Mouse (Mus musculus) large intestine, adult 2 months (tissue): ENCODE measurements around the gene Bsg. TPM values are rescaled to one million over a fixed set of nuclear protein-coding genes. Genes with fewer than 3 reads are reported as not detected.
"Not testable (repeated sequence)": the region's sequence is repeated elsewhere in the genome, so short reads cannot be mapped to it uniquely, and the experiment has no call there.

Experiments
- DNase-seq: peaks from one replicate; pipeline ENCODE4 v3.0.0-alpha.2; 2012; ENCODE audit warnings: low read depth, low spot score
- WGBS: fragments of 180-500 bp; shearing (Covaris S2); methylation state at CpG from one replicate; pipeline ENCODE4 v1.1.7; 2018; 5-methylcytosine and 5-hydroxymethylcytosine counted together
- polyA plus RNA-seq: library from polyadenylated mRNA; depleted of rRNA; stranded (reverse); fragments of >200 nt; gene quantifications from 2 replicates; pipeline ENCODE4 v1.2.3, GENCODE M21; 2012; rRNA removed

The Bsg gene
- polyA plus RNA-seq, 1 experiment: 808 TPM

DNA sequence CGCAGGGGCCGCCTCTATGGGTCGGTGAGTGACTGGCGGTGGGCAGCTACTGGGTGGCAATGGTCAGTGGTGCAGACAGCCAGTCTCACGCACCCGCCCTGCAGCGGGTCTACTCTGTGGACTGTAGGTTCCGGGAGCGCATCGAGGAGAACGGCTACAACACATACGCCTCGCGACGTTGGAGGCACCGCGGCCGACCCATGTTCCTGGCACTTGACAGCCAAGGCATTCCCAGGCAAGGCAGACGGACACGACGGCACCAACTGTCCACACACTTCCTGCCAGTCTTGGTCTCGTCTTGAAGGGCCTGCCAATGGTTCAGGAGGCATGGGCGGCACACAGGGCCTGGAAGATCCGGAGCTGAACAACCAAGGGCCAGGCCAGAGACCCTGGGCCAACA, 52.4 kb downstream of the Bsg start:
- DNase-seq: no peak
- WGBS: 88% methylated on average over 24 of the region's 24 CpGs

DNA sequence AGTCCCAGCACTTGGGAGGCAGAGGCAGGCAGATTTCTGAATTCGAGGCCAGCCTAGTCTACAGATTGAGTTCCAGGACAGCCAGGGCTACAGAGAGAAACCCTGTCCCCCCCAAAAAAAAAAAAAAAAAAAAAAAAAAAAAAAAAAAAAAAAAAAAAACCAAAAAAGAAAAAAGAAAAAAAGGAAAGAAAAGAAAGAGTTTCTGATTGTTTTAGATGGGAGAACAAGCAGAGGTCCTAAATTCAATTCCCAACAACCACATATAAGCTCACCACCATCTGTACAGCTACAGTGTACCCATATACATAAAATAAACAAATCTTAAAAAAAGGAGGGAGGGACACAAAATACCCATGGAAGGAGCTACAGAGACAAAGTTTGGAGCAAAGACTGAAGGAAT, 55.4 kb downstream of the Bsg start:
- not testable (repeated sequence) for DNase-seq
- 96% methylated on average over 1 of the region's 1 CpGs for WGBS

DNA sequence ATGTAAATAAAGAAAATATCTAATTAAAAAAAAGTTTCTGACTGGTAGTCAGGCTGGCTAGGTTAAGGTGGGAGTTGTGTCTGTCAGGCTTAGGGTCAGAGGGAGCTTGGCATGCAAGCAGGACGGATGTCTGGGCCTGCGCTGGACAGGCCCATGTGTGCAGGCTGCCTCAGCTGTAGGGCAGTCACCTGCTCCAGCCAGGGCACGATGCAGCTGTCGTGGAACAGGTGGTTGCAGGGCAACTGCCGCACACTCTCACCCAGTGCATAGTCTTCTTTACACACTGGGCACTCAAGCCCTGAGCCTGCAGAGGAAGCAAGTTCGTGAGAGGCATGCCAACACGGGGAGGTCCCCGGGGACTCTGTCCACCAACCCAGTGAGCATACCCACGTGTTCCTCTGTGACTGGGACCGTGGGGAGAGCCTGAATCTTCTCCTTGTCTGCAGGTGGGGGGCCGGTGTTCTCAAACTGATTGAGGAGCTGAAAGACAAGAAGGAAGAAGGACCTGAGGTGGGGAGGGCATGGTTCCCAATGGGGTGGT, 56.4 kb downstream of the Bsg start:
- 90% methylated on average over 11 of the region's 11 CpGs for WGBS
- DNase-seq: no peak

Other genes starting within 250 kb of the Bsg start
- not detected in 2 replicates for gene Vmn2r83, start 235.8 kb upstream of the Bsg start, polyA plus RNA-seq
- gene Plpp2, start 170.7 kb upstream of the Bsg start, polyA plus RNA-seq: 288 and 296 TPM in 2 replicates
- 66.3 and 88.2 TPM in 2 replicates for gene Mier2, start 149.3 kb upstream of the Bsg start, polyA plus RNA-seq
- not detected in 2 replicates for gene Theg, start 117.2 kb upstream of the Bsg start, polyA plus RNA-seq
- gene C2cd4c, start 90.5 kb upstream of the Bsg start, polyA plus RNA-seq: 0.66 and 0.68 TPM in 2 replicates
- gene Shc2, start 66.6 kb upstream of the Bsg start, polyA plus RNA-seq: 1.4 and 1.9 TPM in 2 replicates
- gene Odf3l2, start 58.8 kb upstream of the Bsg start, polyA plus RNA-seq: 0.06 TPM in 1 of 2 replicates, not detected in the other
- 13.9 and 17.1 TPM in 2 replicates for gene Madcam1, start 39.9 kb upstream of the Bsg start, polyA plus RNA-seq
- 43.3 and 49.2 TPM in 2 replicates for gene Tpgs1, start 35.1 kb upstream of the Bsg start, polyA plus RNA-seq
- gene Cdc34, start 22.3 kb upstream of the Bsg start, polyA plus RNA-seq: 178 and 188 TPM in 2 replicates
- gene Gzmm, start 15.5 kb upstream of the Bsg start, polyA plus RNA-seq: 0.73 and 0.88 TPM in 2 replicates
- 4.0 and 5.2 TPM in 2 replicates for gene Hcn2, start 12.1 kb downstream of the Bsg start, polyA plus RNA-seq
- 57.5 and 63.7 TPM in 2 replicates for gene Polrmt, start 42.1 kb downstream of the Bsg start, polyA plus RNA-seq
- gene Fgf22, start 50.6 kb downstream of the Bsg start, polyA plus RNA-seq: not detected in 2 replicates
- gene Rnf126, start 62.5 kb downstream of the Bsg start, polyA plus RNA-seq: 119 and 129 TPM in 2 replicates
- 12.9 and 13.6 TPM in 2 replicates for gene Fstl3, start 72.8 kb downstream of the Bsg start, polyA plus RNA-seq
- 0.29 and 0.48 TPM in 2 replicates for gene Prss57, start 86.5 kb downstream of the Bsg start, polyA plus RNA-seq
- 15.4 and 17.6 TPM in 2 replicates for gene Palm, start 89.1 kb downstream of the Bsg start, polyA plus RNA-seq
- 299 and 402 TPM in 2 replicates for gene Misp, start 116.5 kb downstream of the Bsg start, polyA plus RNA-seq
- gene Ptbp1, start 149.9 kb downstream of the Bsg start, polyA plus RNA-seq: 255 and 340 TPM in 2 replicates
- gene Prtn3, start 170.0 kb downstream of the Bsg start, polyA plus RNA-seq: 1.6 and 1.8 TPM in 2 replicates
- gene Plppr3, start 170.1 kb downstream of the Bsg start, polyA plus RNA-seq: 3.4 and 4.6 TPM in 2 replicates
- not detected in 2 replicates for gene Elane, start 181.8 kb downstream of the Bsg start, polyA plus RNA-seq
- gene Cfd, start 186.4 kb downstream of the Bsg start, polyA plus RNA-seq: 166 and 209 TPM in 2 replicates
- gene Med16, start 204.4 kb downstream of the Bsg start, polyA plus RNA-seq: 28.6 and 36.5 TPM in 2 replicates
- not detected in 2 replicates for gene Gm26602, start 206.4 kb downstream of the Bsg start, polyA plus RNA-seq
- gene Kiss1r, start 212.5 kb downstream of the Bsg start, polyA plus RNA-seq: 1.9 and 3.0 TPM in 2 replicates
- 92.4 and 94.6 TPM in 2 replicates for gene R3hdm4, start 216.7 kb downstream of the Bsg start, polyA plus RNA-seq
- gene Arid3a, start 222.6 kb downstream of the Bsg start, polyA plus RNA-seq: 3.6 and 9.1 TPM in 2 replicates